Mouse (Mus musculus): Measurements from ENCODE around the gene Opcml. TPM values are rescaled to one million over a fixed set of nuclear protein-coding genes. Genes with fewer than 3 reads are reported as not detected.

Gene Opcml
- total RNA-seq, 2 experiments from 2014 or later, result 210 to 230 TPM

DNA sequence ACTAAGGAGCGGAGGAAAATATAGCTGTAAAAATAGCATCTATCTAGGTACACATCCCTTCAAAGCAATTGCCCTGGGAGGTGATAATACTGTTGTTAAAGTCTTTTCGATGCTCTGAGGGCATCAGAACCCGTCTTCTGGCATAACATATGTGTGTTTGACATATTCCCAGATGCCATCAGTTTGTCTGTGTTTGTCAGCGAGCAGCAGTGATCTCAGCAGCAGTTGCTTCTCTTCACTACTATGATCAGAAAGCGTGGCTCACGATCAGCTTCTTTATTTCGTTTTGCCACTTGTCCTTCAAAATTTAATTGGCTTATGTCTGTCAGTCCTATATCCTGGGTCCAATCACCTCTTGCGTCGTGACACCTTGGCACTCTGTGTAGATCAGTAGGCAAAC is 447.9 kb downstream of the Opcml start:
- no peak for DNase-seq (ENCODE audit: low spot score in 2 of 2)

DNA sequence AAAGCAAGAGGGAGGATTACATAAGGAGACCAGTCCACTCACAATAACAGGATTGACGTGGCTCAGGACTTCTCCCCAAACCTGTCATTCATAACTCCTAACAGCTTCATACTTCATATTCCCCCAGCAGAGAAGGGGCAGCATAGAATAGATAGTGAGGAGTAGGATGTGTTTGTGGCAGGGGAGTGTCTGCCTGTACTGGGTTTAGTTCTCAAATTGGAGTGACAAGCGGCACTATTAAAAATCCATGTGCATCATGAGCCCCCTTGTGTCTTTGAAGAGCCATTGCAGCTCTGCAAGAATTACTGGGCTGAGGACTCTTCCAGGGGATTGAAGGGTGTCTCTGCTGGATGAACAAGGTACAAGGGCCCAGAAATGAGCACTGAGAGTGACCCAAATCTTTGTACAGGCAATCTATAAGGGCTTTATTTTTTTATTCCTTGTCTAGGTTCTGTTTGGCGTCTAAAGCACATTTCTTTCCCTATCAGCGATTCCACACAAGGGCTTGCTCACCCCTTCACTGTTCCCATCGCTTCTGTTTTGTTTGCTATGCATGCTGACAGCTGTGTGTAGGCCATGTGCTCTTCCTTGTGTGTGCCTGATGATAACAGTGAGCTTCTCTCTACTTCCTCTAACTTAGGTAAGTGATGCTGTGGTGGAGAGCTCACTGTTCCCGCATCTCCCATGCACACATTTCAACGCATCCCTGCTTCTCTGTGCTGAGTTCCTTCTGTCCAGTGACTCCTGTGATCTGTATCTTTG is 457.3 kb downstream of the Opcml start:
- no peak for DNase-seq (ENCODE audit: low spot score in 2 of 2)

DNA sequence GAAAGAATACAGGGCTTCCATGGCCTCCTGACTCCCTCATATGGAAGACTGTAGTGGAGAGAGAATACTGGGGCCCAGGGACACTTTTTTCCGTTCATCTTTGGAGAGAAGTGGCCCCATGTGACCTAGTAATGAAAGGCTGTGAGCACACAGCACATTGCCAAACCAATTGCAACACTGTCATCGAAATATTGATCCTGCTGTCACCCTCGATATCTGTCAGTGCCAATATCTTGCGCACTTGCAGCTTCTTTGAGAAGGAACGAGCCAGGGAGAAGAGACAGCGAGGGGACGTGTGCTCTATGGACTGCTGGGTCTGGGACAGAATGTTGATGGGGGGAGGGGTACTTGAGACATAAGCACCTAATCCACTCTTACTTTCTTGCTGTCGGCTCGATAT is 460.8 kb downstream of the Opcml start:
- DNase-seq (ENCODE audit: low spot score in 2 of 2), result no peak

DNA sequence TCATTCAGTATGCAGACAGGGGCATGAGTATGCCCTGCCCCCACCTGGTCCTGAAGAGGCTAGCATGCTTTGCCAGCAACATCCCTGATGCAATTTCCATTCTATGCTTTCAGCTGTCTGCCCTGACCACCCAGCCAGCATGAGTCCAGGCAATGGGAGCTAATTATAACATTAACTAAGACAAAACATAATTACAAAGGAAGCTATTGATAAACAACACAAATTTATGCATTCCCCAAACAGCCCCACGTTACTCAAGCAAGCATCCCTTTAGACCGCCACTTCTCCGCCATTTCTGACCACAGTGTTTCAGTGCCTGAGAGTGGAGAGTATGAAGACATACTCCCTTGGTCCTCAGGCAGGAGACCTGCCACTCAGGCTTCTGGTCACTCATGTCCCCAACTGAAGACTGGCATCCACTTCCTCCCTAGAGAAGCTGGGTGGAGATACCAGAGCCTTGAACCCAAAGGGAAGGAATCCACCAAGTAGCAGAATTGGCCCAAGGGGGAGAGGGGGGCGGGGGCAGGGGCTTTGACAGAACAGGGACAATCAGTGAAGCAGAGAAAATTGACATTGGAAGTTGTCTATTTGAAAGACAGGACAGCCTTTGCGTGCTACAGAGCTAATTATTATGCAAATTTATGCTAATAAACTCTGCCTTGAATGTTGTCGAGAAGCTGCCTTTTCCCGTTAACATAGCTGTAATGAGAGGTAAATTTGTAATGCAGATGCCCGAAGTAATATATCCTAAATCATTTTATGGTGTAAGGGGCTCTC is 464.7 kb downstream of the Opcml start:
- DNase-seq (ENCODE audit: low spot score in 2 of 2), result no peak

DNA sequence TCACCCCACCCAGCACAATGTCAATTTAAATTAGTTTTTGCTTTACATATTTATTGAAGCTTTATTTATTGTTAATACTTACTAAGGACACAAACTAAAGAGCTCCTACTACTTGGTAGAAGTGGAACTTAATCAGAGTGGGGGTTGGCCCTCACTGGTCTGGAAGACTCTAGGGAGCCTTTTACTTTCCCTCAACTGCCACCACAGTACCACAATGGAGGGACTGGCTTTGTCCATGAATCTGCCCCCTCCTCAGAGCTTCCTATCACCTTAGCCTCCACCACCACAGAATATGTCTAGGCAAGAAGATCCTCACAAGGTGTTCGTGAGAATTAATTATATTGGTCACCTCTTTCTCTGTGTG is 465.3 kb downstream of the Opcml start:
- no peak for DNase-seq (ENCODE audit: low spot score in 2 of 2)

DNA sequence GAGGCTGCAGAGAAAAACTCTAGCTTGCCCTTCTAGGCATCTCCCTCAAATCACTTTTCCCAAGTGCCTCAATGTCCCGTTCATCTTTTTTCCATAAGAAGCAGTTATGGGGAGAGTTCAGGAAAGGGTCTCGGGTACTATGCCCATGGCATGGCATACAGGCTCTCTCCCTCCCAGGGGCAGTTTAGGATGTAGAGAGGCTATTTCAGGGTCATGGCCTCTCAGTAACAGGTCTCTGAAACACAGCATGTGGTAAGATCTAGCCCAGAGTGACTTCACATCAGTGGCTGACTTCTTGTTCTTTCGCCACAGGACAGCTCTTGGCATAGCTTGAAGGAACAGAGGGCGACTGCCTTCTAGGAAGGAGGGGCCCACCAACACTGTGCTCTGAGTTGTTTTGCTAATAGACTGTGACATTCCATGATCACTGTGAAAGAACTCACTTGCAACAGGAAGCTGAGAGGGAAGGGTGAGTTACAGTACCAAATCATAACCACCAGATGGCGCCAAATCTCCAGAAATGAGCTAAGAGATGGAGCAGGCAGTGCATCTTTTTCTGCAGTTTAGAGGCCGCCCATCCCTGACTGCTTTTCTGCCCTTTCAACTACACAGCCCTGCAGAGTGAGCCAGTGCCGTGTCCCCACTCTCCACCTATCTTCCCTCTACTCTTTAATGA is 470.6 kb downstream of the Opcml start:
- DNase-seq (ENCODE audit: low spot score in 2 of 2), result peak; percentile 79 to 81

DNA sequence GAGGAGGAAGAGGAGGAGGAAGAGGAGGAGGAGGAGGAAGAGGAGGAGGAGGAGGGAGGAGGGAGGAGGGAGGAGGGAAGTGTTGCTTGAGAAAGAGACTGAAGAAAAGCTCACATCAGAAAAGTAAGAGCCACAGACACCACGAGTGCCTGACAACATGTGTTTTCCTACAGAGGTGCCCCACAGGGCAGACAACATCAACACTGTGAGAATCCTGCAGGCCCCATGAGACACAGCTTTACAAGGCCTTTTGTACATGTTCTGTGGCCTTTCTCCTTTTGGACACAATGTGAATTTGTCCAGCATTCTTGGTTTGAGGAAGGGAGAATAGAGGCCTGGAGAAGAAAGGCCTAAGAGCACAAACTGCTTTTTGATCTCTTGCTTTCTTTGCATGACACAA is 471.4 kb downstream of the Opcml start:
- no peak for DNase-seq (ENCODE audit: low spot score in 2 of 2)

DNA sequence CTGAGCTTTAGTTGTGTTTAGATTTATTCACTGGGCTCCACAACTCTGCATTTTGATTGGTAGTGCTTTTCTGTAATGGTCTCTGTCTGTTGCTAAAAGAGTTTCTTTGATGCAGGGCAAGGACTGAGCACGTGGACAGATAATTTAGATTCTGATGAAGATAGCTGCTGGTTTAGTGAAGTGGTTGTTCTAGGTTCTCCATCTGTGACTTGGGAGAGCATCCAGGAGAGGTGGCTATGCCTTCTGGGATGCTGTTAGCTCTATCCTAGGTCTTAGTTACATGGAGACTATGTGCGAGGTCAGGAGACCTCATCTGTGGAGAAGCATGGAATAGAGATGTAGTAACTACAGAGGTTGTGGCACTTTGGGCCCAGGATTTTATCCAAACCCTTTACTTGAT is 472.3 kb downstream of the Opcml start:
- DNase-seq (ENCODE audit: low spot score in 2 of 2), result no peak

DNA sequence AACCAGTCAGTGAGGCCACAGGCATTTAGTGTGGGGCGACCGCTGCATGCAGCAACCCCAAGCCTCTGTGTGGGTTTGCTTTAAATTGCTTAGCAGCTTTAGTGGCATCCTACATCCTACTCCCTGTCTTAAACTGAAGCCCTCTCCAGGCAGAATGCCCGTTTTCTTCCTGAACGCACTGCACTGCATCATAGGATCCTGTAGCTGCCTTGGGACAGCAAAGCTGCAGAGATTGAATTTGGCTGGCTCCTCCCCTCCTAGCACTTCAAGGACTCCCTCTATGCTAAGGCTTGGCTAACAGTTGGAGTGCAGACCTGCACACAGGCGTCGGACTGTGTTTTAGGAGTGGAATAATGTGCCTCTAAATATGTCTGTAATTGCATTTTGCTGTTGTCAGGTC is 474.2 kb downstream of the Opcml start:
- DNase-seq (ENCODE audit: low spot score in 2 of 2), result peak; percentile 58 to 67

DNA sequence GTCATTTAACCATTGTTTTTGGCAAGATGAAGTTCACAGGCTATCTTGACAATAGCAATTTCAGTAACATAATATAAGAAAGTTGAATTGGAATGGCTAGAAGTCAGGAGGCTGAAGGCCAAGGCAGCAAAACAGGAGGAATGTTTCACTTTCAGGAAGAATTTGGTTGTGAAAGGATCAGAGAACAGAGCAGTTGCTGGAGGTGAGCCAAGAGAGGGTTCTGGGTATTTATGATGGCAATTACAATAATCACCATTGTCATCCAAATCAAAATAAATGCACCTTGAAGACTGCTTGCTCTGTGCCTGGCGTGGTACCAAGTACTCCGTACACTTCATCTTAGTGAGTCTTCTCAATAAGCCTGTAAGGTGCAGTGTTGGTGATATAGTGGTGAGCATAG is 483.2 kb downstream of the Opcml start:
- no peak for DNase-seq (ENCODE audit: low spot score in 2 of 2)

DNA sequence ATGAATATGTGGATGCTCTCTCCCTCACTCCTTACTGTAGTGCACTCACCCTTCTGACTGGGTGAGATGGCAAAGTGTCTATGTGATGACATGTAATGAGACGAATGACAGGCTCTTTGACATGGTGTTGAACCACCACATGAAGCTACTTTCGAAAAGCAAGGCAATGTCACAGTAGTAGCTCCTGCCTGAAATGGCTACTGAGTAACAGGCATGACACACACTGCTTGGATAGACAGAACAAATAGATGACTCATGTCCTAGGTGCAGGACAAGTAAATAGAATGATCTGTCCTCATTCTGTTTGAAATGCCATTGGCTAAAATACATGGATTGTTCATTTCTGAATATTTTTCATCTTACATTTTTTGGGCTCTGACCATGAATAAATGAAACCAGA is 488.0 kb downstream of the Opcml start:
- no peak for DNase-seq (ENCODE audit: low spot score in 2 of 2)

DNA sequence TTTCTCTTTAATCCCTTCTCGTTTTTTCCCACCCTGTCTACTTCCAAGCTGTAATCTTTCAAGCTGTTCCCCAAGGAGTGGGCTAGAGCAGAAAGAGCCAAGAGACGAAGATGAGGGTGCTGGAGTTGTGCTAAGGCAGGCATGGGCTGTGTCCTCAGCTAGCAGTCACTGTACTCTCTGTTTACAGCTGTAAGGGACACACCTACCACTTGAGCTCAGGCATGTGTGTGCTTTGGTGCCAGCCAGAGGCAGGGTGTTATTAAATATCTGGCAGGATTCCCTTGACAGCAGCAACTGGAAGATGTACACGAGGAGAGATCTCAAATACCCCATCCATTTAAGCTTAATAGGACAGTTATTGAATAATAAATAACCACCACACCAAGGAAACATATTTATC is 490.4 kb downstream of the Opcml start:
- no peak for DNase-seq (ENCODE audit: low spot score in 2 of 2)

DNA sequence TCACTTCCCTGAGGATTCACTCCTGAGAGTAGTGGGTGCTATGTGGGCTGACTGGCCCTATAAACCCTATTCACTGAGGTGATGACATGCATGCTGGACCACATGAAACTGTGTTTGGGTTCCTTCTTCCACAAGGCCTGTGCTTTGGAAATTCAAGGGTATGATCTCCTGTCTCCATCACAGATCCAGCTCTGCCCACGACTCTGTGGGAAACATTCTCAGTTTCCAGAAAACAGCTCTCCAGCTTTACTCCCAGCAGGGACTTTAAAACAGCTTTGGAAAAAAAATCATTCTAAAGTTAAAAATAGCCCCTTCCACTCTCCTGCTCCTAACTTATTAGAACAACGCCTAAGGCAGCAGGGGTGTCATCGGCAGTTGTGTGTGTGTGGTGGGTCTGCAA is 491.0 kb downstream of the Opcml start:
- DNase-seq (ENCODE audit: low spot score in 2 of 2), result peak in 1 of 2 experiments; percentile 27

DNA sequence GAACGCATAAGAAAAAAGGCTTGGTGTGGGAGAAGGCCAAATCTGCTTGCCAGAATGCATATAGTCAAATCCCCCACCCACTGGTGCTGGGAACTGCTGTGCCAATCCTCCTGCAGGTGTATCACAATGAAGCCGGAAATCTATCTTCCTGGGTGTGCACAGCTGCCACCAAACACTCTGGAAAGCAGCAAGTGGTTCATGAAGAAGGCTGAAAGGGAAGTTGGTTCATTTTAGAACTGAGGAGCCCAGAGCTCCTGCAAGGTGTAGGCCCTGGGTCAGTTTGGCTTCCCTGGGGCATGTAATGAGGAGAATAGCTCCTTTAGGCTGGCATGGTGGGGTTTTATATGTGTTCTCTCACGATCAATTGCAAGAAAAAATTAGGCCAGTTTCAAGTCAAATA is 494.4 kb downstream of the Opcml start:
- DNase-seq (ENCODE audit: low spot score in 2 of 2), result no peak

DNA sequence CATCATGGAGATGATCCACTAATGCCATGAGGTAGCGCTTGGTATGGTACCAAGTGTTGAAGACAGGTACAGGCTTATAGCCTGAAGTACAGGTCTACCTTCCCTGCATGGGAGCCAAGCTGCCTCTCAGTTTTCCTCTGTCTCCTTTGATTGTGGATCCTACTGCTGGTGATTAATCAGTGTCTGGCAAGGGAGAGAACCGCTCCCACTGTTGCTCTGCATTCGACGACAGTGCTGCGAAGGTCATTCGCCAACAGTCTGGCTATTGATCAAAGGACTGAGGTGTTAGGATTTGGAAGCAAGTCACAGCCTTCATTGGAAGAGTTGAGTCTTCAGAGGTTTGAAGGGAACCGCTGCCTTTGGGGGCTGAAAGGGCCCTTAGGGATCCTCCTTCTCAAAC is 495.8 kb downstream of the Opcml start:
- no peak for DNase-seq (ENCODE audit: low spot score in 2 of 2)

DNA sequence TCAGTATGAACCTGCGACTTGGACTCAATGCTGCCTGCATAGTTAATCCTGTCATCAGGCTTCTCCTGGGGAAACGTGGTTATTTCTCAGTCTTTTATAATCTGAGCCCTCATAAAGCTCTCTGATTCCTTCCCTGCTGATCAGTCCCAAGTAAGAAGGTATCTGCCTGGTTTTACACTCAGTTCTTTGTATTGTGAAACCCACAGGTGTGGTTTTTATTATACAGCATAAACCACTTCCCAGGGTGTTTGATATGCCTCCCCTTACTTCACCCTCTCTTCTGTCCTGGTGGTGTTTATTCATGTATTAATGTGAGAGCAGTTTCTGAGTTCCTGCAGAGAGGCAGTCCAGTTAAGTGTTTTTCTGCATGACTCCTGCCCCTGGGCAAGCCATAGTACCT is 496.9 kb downstream of the Opcml start:
- no peak for DNase-seq (ENCODE audit: low spot score in 2 of 2)

DNA sequence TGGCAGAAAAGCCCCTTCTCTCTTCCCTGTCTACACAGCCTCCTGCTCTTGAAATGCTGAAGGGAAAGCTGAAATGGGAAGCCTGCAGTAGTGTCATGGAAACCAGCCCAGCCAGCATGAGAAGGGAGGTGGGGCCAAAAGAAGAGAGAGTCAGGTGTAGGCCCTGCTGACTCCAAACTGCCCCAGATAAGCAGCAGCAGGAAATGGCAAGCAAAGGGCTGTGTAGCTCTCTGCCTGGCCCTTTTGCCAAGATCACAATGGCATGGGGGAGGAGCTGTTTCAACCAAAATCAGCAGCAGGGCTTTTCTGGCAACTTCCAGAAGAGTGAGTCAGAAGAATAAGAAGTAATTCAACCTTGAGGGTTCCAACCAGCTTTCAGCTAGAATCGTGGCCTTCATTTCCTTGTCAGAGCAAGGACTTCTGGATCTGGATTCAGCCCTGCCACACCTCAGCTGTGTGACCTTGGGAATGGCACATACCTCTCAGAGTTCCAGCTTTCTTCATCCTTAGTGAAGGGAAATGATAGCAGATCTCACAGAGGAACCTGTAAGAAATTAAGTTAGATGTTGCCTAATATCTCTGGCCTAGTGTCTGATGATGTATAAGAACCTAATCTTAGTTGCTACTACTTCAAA is 499.2 kb downstream of the Opcml start:
- peak in 1 of 2 experiments; percentile 19 for DNase-seq (ENCODE audit: low spot score in 2 of 2)

DNA sequence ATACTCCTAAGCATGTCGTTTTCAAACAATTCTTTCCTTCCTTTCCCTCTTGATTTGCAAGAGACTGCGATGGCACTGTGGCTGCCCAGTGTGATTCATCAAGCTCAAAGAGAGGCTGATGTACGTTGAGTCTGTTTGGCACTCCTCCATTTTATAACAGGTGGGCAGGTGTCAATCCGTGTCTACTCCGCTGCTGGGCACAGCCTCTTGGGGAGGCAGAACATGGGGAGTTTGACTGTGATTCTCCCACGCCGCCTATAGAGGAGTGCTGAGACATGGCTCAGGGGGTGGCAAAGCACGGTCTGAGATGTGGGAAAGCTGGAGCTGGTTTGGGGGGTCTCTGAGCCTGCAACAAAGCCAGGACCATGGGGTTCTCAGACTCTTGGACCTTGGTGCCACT is 513.1 kb downstream of the Opcml start:
- DNase-seq (ENCODE audit: low spot score in 2 of 2), result peak; percentile 12 to 33

DNA sequence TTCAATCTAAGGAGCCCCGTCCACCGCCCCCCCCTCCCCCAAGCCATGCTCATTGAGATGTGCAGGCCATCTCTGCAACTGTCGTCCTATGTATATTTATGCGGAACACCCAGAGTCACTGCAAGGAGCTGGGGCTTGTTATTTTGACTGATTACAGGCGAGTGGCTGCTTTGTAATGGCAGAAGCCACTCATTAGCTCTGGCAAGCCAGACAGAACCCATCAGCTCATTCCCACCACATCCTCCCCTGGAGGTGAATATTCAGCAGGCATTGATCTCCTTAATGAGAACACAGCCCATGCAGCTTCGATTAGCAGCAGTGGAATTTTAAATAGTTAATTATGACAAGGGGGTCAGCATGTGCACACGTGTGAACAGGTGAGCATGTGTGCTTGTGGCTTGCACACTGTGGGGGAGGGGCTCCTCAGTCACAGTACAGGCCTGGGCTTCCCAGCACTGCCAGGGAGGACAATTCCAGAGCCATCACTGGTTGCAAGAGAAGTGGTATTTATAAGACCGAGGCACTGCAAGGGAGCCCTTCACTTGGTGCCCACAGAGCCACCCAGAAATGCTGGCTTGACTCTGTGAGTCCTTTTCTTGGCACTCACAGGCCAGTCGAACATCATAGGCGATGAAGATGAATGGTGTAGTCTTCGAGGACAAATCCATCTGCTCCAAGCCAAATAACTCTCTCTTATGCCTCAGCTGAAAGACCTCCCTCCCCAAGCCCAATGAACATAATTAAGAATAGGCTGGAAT is 516.0 kb downstream of the Opcml start:
- no peak for DNase-seq (ENCODE audit: low spot score in 2 of 2)

DNA sequence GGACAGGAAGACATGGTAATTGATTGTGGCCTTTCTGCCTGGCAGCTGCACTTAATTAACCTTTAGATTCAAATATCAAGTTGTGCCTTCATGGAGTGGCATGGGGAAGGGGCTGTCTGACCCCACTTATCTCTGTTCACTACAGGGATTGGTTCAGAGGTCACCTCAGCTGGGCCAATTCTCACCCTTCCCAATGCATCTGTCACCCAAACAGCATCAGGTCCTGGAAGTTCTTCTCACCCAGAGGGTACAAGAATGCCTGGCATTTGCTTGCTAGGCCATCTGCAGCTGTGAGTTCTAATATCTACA is 516.5 kb downstream of the Opcml start:
- no peak for DNase-seq (ENCODE audit: low spot score in 2 of 2)

DNA sequence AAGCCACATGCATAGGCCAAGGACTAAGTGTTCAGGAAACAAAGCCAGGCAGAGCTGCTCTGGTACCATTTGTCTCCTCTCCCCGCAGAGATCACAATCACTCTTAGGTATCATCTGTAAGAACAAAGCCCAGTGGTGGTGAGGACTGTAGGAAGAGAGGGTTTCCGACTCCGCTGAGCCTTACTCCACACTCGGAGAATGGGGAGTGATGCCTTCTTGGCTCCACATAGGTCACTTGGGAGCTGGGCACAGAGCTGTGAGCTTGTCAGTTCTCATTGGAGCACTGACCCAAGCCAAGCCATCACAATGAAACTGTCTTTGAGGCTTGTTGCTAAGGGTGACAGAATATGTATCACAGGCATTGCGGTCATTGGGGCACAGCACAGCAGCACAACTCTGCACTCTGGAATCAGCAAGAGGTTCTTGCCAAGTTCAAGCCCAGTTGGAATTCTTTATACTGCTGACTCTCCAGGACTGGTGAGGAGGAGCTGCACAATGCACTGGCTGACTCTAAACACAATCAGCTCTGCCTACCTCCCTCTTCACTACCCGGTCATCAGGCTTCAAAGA is 517.0 kb downstream of the Opcml start:
- no peak for DNase-seq (ENCODE audit: low spot score in 2 of 2)

Measured in left cerebral cortex, adult 18-20 months (tissue).